In the genomic region with DNA sequence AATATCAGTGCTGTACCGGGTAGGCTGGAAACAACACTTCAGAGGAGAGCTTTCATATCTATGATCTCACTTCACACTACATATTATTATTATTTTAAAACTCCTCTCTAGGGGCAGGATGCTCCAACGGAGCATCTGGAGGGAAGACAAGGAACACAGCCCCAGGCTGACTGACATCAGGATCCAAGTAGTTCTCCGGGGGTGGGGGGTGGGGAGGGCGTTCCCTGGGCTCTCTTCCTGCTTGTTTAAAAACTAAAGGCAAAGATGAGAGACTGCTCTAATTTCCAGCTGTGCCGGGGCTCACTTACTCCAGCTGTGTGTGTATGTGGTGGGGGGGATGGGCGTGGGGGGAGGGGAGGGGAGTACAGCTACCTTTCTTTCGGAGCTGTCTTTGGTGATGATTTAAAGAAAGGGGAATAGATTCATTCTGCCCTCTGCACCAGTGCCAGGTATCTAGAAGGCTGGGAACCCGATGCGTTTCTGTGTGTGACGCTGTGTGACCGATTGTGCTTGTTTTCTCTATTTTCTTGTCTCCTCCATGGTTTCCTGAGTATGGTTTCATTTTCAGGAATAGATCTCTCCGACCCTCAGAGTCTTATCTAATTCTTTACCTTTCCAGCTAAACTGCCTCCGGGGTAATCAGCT, we compare ENCODE assay signal across 8 mouse cellular contexts. TPM values are rescaled to one million over a fixed set of nuclear protein-coding genes. Genes with fewer than 3 reads are reported as not detected.
DNase-seq lines count a peak whose midpoint lies in the region; ATAC-seq lines count a peak whose summit lies in the region.

No protein-coding gene starts in this region.

- WGBS in embryonic facial prominence, embryonic 15.5 days, result 2% methylated on average over 13 of the region's 13 CpGs
- 6% methylated on average over 13 of the region's 13 CpGs for WGBS in intestine, embryonic 14.5 days
- WGBS in midbrain, embryonic 14.5 days, result 8% methylated on average over 13 of the region's 13 CpGs

- no peak overlapping the region for H3K9ac ChIP-seq in embryonic facial prominence, embryonic 15.5 days
- H3K9ac ChIP-seq in intestine, embryonic 14.5 days (ENCODE audit: low read length), result peak overlapping the region; percentile 30; the same call in 1 of the 2 replicates
- no peak overlapping the region for H3K9ac ChIP-seq in midbrain, embryonic 14.5 days (replicated peaks; ENCODE audit: low read length)

- H3K9me3 ChIP-seq in embryonic facial prominence, embryonic 15.5 days (replicated peaks), result no peaks in the 10 kb centered on the region
- H3K9me3 ChIP-seq in intestine, embryonic 14.5 days (ENCODE audit: control insufficient read depth, low read length), result no peaks in the 10 kb centered on the region
- no peaks in the 10 kb centered on the region for H3K9me3 ChIP-seq in midbrain, embryonic 14.5 days (ENCODE audit: control insufficient read depth, low read length)

- ATAC-seq in embryonic facial prominence, embryonic 15.5 days (ENCODE audit: insufficient number of reproducible peaks, low FRiP score, low TSS enrichment, low read depth), result peak; percentile 58; the same call in 1 of the 2 replicates
- no peak for ATAC-seq in intestine, embryonic 14.5 days (replicated peaks; ENCODE audit: low FRiP score, low TSS enrichment, low read depth)
- peak; percentile 67 for ATAC-seq in midbrain, embryonic 14.5 days (ENCODE audit: low FRiP score, low TSS enrichment)

- H3K4me1 ChIP-seq in embryonic facial prominence, embryonic 15.5 days, result peaks cover 15% of the 10 kb centered on the region; the same call in 1 of the 2 replicates
- peaks cover 12% of the 10 kb centered on the region; the same call in 1 of the 2 replicates for H3K4me1 ChIP-seq in intestine, embryonic 14.5 days (replicated peaks; ENCODE audit: control insufficient read depth, insufficient read depth, low read length)
- H3K4me1 ChIP-seq in midbrain, embryonic 14.5 days (ENCODE audit: control insufficient read depth, insufficient read depth, low read length), result peaks cover 18% of the 10 kb centered on the region

- peak overlapping the region; percentile 49 for H3K4me2 ChIP-seq in embryonic facial prominence, embryonic 15.5 days (replicated peaks)
- peak overlapping the region; percentile 54 for H3K4me2 ChIP-seq in intestine, embryonic 14.5 days (ENCODE audit: low read length)
- peak overlapping the region; percentile 45 for H3K4me2 ChIP-seq in midbrain, embryonic 14.5 days (ENCODE audit: low read length)

- H3K27me3 ChIP-seq in embryonic facial prominence, embryonic 15.5 days, result no peaks in the 10 kb centered on the region
- no peaks in the 10 kb centered on the region for H3K27me3 ChIP-seq in intestine, embryonic 14.5 days (replicated peaks; ENCODE audit: control insufficient read depth, insufficient read depth, low read length)
- H3K27me3 ChIP-seq in midbrain, embryonic 14.5 days (ENCODE audit: control insufficient read depth, insufficient read depth, low read length), result no peaks in the 10 kb centered on the region

- H3K4me3 ChIP-seq in embryonic facial prominence, embryonic 15.5 days (replicated peaks), result peak overlapping the region; percentile 37
- peak overlapping the region; percentile 34 for H3K4me3 ChIP-seq in intestine, embryonic 14.5 days (ENCODE audit: low read depth, low read length)
- no peak overlapping the region; the same call in 1 of the 2 replicates for H3K4me3 ChIP-seq in midbrain, embryonic 14.5 days (replicated peaks; ENCODE audit: low read depth, low read length)

- peak overlapping the region; percentile 44 for H3K27ac ChIP-seq in embryonic facial prominence, embryonic 15.5 days (replicated peaks)
- H3K27ac ChIP-seq in intestine, embryonic 14.5 days (ENCODE audit: low read depth), result peak overlapping the region; percentile 51; the same call in 1 of the 2 replicates
- H3K27ac ChIP-seq in midbrain, embryonic 14.5 days (replicated peaks; ENCODE audit: low read depth, low read length), result peak overlapping the region; percentile 74

- no peaks in the 10 kb centered on the region for H3K36me3 ChIP-seq in embryonic facial prominence, embryonic 15.5 days
- no peaks in the 10 kb centered on the region for H3K36me3 ChIP-seq in intestine, embryonic 14.5 days (ENCODE audit: control insufficient read depth, insufficient read depth, low read length)
- no peaks in the 10 kb centered on the region for H3K36me3 ChIP-seq in midbrain, embryonic 14.5 days (ENCODE audit: control insufficient read depth, insufficient read depth, low read length)

- DNase-seq in kidney, postnatal 10 days, result peak; percentile 24
- DNase-seq in kidney, adult 9 months, result no peak
- DNase-seq in intestine, embryonic 14.5 days (ENCODE audit: low spot score), result no peak
- peak; percentile 68 for DNase-seq in midbrain, embryonic 14.5 days
- DNase-seq in layer of hippocampus, postnatal 36 days, result no peak
- DNase-seq in frontal cortex, postnatal 25 days (ENCODE audit: low spot score in 2 of 2), result no peak
- no peak for DNase-seq in left cerebral cortex, adult 18-20 months (ENCODE audit: low spot score in 2 of 2)

RNA-seq across cellular contexts. Expression of a gene that starts 5.8 kb away (rescaled TPM):
- 1.00 and 1.1 TPM in 2 replicates for polyA plus RNA-seq in embryonic facial prominence, embryonic 15.5 days (2015; fragmentation: Nextera tagmentation; extraction: Ambion mirVana)
- polyA plus RNA-seq in intestine, embryonic 14.5 days (2014; fragmentation: Nextera tagmentation; extraction: Ambion mirVana), result 0.49 and 0.71 TPM in 2 replicates
- polyA plus RNA-seq in midbrain, embryonic 14.5 days (2014; fragmentation: Nextera tagmentation; extraction: Ambion mirVana), result 0.39 and 0.47 TPM in 2 replicates
- total RNA-seq in layer of hippocampus, postnatal 36 days (2021), result under 1 TPM in 1 of 2 experiments, not detected in 1; 0.20 TPM
- not detected for total RNA-seq in left cerebral cortex, adult 18-20 months (2021)

RNA-seq across cellular contexts. Expression of a gene that starts 34.6 kb away (rescaled TPM):
- 13.9 and 14.8 TPM in 2 replicates for polyA plus RNA-seq in embryonic facial prominence, embryonic 15.5 days (2015; fragmentation: Nextera tagmentation; extraction: Ambion mirVana)
- 18.5 and 21.2 TPM in 2 replicates for polyA plus RNA-seq in intestine, embryonic 14.5 days (2014; fragmentation: Nextera tagmentation; extraction: Ambion mirVana)
- polyA plus RNA-seq in midbrain, embryonic 14.5 days (2014; fragmentation: Nextera tagmentation; extraction: Ambion mirVana), result 15.3 and 17.1 TPM in 2 replicates
- total RNA-seq in layer of hippocampus, postnatal 36 days (2021), result 10 to 100 TPM; 69.8 to 72.7 TPM
- total RNA-seq in left cerebral cortex, adult 18-20 months (2021), result 10 to 100 TPM; 54.0 to 66.9 TPM

Comparison
In these comparisons a context has a peak if more than half of its experiments do, and no peak if none do; other contexts are left out.
1. DNase-seq: peak in kidney, postnatal 10 days (single experiment) and midbrain, embryonic 14.5 days (single experiment); none in kidney, adult 9 months (single experiment), intestine, embryonic 14.5 days (single experiment), layer of hippocampus, postnatal 36 days (0 of 2), frontal cortex, postnatal 25 days (0 of 2) and left cerebral cortex, adult 18-20 months (0 of 2).
2. Peak in every context shown above with its lines, with median percentiles within 50 percentile points of each other: H3K27ac ChIP-seq and H3K4me2 ChIP-seq.